Mouse (Mus musculus): ENCODE results near the gene Kdm6b. TPM values are rescaled to one million over a fixed set of nuclear protein-coding genes. Genes with fewer than 3 reads are reported as not detected.

The Kdm6b gene
- polyA plus RNA-seq, 1 experiment from 2014 or later: 52.8 TPM

GRCm38 (mm10) chr11:69432640-69432982 lies 19.1 kb upstream of the Kdm6b start:
- H3K9me3 ChIP-seq (ENCODE audit: control insufficient read depth, low read length): no peaks in the 10 kb centered on the region
- ATAC-seq: no peak
- no peak overlapping the region for H3K9ac ChIP-seq (replicated peaks; ENCODE audit: low read depth, low read length)
- WGBS: 76% methylated on average over 11 of the region's 11 CpGs
- H3K36me3 ChIP-seq (ENCODE audit: control insufficient read depth, insufficient read depth): no peaks in the 10 kb centered on the region
- no peak overlapping the region for H3K27ac ChIP-seq (ENCODE audit: low read length)
- no peak overlapping the region for H3K4me2 ChIP-seq (ENCODE audit: low read length)
- H3K4me1 ChIP-seq (replicated peaks; ENCODE audit: control insufficient read depth, insufficient read depth, low read length): peaks cover 4% of the 10 kb centered on the region
- no peak overlapping the region for H3K4me3 ChIP-seq (replicated peaks; ENCODE audit: low read length)
- H3K27me3 ChIP-seq (replicated peaks; ENCODE audit: control insufficient read depth, insufficient read depth, low read length): no peaks in the 10 kb centered on the region

GRCm38 (mm10) chr11:69431829-69432639 lies 18.6 kb upstream of the Kdm6b start:
- ATAC-seq: peak; percentile 85
- Histone ChIP-seq H3K9ac (replicated peaks; ENCODE audit: low read depth, low read length) (no peak overlapping the region), H3K4me2 (ENCODE audit: low read length) (peak overlapping the region; percentile 29; the same call in 1 of the 2 replicates), H3K27ac (ENCODE audit: low read length) (no peak overlapping the region), H3K4me3 (replicated peaks; ENCODE audit: low read length) (no peak overlapping the region), H3K4me1 (replicated peaks; ENCODE audit: control insufficient read depth, insufficient read depth, low read length) (peaks cover 4% of the 10 kb centered on the region), H3K9me3 (ENCODE audit: control insufficient read depth, low read length) (no peaks in the 10 kb centered on the region), H3K27me3 (replicated peaks; ENCODE audit: control insufficient read depth, insufficient read depth, low read length) (no peaks in the 10 kb centered on the region), H3K36me3 (ENCODE audit: control insufficient read depth, insufficient read depth) (no peaks in the 10 kb centered on the region)
- WGBS: 34% methylated on average over 11 of the region's 11 CpGs

DNA sequence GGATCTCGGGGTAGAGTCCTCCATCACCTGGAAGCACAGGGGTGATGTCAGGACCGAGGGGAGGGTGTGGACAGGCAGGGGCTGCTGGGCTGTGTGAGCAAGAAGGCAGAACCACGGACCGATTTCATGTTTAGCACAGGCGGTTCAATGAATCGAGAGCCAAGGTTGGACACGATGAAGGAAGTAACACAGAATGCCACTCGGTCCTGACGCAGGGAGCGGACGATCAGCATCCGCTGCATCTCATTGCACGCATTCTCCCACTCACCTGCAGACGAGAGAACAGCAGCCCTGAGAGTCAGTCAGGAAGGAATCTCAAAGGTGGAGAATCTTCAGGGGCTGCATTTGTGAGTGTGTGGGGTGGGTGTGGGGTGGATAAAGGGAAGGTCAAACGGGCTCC lies 17.2 kb upstream of the Kdm6b start:
- Histone ChIP-seq H3K4me1 (replicated peaks; ENCODE audit: control insufficient read depth, insufficient read depth, low read length) (peaks cover 4% of the 10 kb centered on the region), H3K27me3 (replicated peaks; ENCODE audit: control insufficient read depth, insufficient read depth, low read length) (no peaks in the 10 kb centered on the region), H3K4me2 (ENCODE audit: low read length) (no peak overlapping the region), H3K9me3 (ENCODE audit: control insufficient read depth, low read length) (no peaks in the 10 kb centered on the region), H3K36me3 (ENCODE audit: control insufficient read depth, insufficient read depth) (no peaks in the 10 kb centered on the region), H3K27ac (ENCODE audit: low read length) (no peak overlapping the region), H3K9ac (replicated peaks; ENCODE audit: low read depth, low read length) (no peak overlapping the region), H3K4me3 (replicated peaks; ENCODE audit: low read length) (no peak overlapping the region)
- no peak for ATAC-seq
- WGBS: 91% methylated on average over 15 of the region's 15 CpGs

GRCm38 (mm10) chr11:69429313-69429712 lies 15.8 kb upstream of the Kdm6b start:
- H3K9me3 ChIP-seq (ENCODE audit: control insufficient read depth, low read length): no peaks in the 10 kb centered on the region
- H3K9ac ChIP-seq (replicated peaks; ENCODE audit: low read depth, low read length): no peak overlapping the region
- WGBS: 54% methylated on average over 2 of the region's 2 CpGs
- H3K27me3 ChIP-seq (replicated peaks; ENCODE audit: control insufficient read depth, insufficient read depth, low read length): no peaks in the 10 kb centered on the region
- H3K4me3 ChIP-seq (replicated peaks; ENCODE audit: low read length): no peak overlapping the region
- peaks cover 4% of the 10 kb centered on the region for H3K4me1 ChIP-seq (replicated peaks; ENCODE audit: control insufficient read depth, insufficient read depth, low read length)
- no peak overlapping the region for H3K4me2 ChIP-seq (ENCODE audit: low read length)
- ATAC-seq: no peak
- no peaks in the 10 kb centered on the region for H3K36me3 ChIP-seq (ENCODE audit: control insufficient read depth, insufficient read depth)
- no peak overlapping the region for H3K27ac ChIP-seq (ENCODE audit: low read length)

- no peaks in the 10 kb centered on the region for H3K36me3 ChIP-seq (ENCODE audit: control insufficient read depth, insufficient read depth)
- H3K4me2 ChIP-seq (ENCODE audit: low read length): no peak overlapping the region
- H3K4me3 ChIP-seq (replicated peaks; ENCODE audit: low read length): no peak overlapping the region
- H3K9me3 ChIP-seq (ENCODE audit: control insufficient read depth, low read length): no peaks in the 10 kb centered on the region
- 24% methylated on average over 4 of the region's 4 CpGs for WGBS
- H3K9ac ChIP-seq (replicated peaks; ENCODE audit: low read depth, low read length): no peak overlapping the region
- peaks cover 4% of the 10 kb centered on the region for H3K4me1 ChIP-seq (replicated peaks; ENCODE audit: control insufficient read depth, insufficient read depth, low read length)
- no peaks in the 10 kb centered on the region for H3K27me3 ChIP-seq (replicated peaks; ENCODE audit: control insufficient read depth, insufficient read depth, low read length)
- ATAC-seq: no peak
- H3K27ac ChIP-seq (ENCODE audit: low read length): no peak overlapping the region
Measured at GRCm38 (mm10) chr11:69428751-69429150, 15.3 kb upstream of the Kdm6b start.

GRCm38 (mm10) chr11:69426246-69426645 lies 12.8 kb upstream of the Kdm6b start:
- Histone ChIP-seq H3K4me2 (ENCODE audit: low read length) (no peak overlapping the region), H3K9ac (replicated peaks; ENCODE audit: low read depth, low read length) (no peak overlapping the region), H3K9me3 (ENCODE audit: control insufficient read depth, low read length) (no peaks in the 10 kb centered on the region), H3K4me3 (replicated peaks; ENCODE audit: low read length) (no peak overlapping the region), H3K36me3 (ENCODE audit: control insufficient read depth, insufficient read depth) (no peaks in the 10 kb centered on the region), H3K27me3 (replicated peaks; ENCODE audit: control insufficient read depth, insufficient read depth, low read length) (peaks cover 10% of the 10 kb centered on the region), H3K4me1 (replicated peaks; ENCODE audit: control insufficient read depth, insufficient read depth, low read length) (no peaks in the 10 kb centered on the region; the same call in 1 of the 2 replicates), H3K27ac (ENCODE audit: low read length) (no peak overlapping the region)
- ATAC-seq: no peak
- WGBS: 73% methylated on average over 2 of the region's 2 CpGs

GRCm38 (mm10) chr11:69423885-69424284 lies 10.4 kb upstream of the Kdm6b start:
- Histone ChIP-seq H3K9ac (replicated peaks; ENCODE audit: low read depth, low read length) (no peak overlapping the region), H3K27me3 (replicated peaks; ENCODE audit: control insufficient read depth, insufficient read depth, low read length) (peaks cover 10% of the 10 kb centered on the region), H3K4me2 (ENCODE audit: low read length) (no peak overlapping the region), H3K27ac (ENCODE audit: low read length) (no peak overlapping the region), H3K4me3 (replicated peaks; ENCODE audit: low read length) (no peak overlapping the region), H3K36me3 (ENCODE audit: control insufficient read depth, insufficient read depth) (no peaks in the 10 kb centered on the region), H3K4me1 (replicated peaks; ENCODE audit: control insufficient read depth, insufficient read depth, low read length) (peaks cover 17% of the 10 kb centered on the region), H3K9me3 (ENCODE audit: control insufficient read depth, low read length) (no peaks in the 10 kb centered on the region)
- ATAC-seq: no peak
- 88% methylated on average over 6 of the region's 6 CpGs for WGBS

DNA sequence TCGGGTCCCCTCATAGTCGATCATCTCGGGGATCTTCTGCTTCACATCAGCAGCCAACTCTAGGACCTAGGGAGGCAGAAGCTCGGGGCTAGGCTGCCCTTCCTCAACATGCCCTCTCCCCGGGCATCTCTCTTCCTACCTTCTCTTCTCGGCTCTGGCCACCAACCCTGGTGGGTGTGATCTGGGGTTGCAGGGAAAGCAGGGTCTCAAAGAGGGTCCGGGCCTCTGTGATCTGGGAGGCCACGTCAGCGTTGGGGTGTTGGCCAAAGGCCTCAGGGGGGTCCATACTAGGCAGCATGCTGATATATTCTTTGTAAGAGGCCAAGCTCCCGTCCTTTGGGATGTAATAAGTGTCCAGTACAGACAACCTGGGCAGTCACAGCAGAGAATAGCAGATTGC lies 9.4 kb upstream of the Kdm6b start:
- H3K27me3 ChIP-seq (replicated peaks; ENCODE audit: control insufficient read depth, insufficient read depth, low read length): peaks cover 10% of the 10 kb centered on the region
- WGBS: 91% methylated on average over 10 of the region's 10 CpGs

DNA sequence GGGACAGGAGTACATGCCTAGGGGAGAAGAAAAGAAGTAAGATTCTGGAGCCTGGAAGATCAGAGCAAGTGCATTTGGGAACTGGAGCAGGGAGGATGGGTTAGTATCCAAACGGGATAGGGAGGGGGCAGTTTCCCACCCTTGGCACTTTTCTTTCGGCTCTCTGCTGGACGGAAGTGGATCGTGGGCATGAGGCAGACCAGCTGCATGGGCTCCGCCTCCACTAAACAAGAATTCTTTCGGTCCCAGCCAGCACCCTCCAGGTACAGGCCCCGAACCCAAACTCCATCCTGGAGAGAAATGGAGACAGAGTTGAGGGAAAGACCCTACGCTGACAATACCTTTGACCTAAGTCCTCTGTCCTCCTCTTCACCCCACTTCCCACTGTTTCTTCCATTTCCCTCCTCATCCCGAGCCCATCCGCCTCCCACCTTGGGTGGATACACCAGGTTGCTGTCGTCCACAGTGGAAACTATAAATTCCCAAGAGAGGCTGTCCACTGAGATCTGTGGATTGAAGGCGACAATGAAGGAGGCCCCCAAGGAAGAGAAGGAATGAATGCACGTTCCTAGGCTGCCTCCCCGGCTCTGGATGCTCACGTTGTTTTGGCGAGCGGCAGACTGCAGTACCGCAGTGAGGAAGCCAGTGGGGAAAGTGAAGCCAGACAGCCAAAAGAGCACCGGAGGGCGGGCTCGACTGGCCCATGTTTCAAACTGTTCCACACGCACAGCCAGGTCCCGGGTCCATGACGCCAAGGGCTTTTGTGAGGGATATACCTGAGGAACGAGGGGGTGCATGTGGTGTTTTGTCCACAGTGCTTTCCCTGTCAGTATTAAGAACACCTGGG lies 7.9 kb upstream of the Kdm6b start:
- H3K4me1 ChIP-seq (replicated peaks; ENCODE audit: control insufficient read depth, insufficient read depth, low read length): peaks cover 31% of the 10 kb centered on the region
- no peak overlapping the region for H3K27ac ChIP-seq (ENCODE audit: low read length)
- WGBS: 11% methylated on average over 25 of the region's 25 CpGs
- no peak overlapping the region for H3K4me2 ChIP-seq (ENCODE audit: low read length)
- no peak overlapping the region for H3K4me3 ChIP-seq (replicated peaks; ENCODE audit: low read length)
- no peaks in the 10 kb centered on the region for H3K36me3 ChIP-seq (ENCODE audit: control insufficient read depth, insufficient read depth)
- no peak overlapping the region for H3K9ac ChIP-seq (replicated peaks; ENCODE audit: low read depth, low read length)
- no peaks in the 10 kb centered on the region for H3K9me3 ChIP-seq (ENCODE audit: control insufficient read depth, low read length)
- peaks cover 10% of the 10 kb centered on the region for H3K27me3 ChIP-seq (replicated peaks; ENCODE audit: control insufficient read depth, insufficient read depth, low read length)
- no peak for ATAC-seq

More for the DNA sequence above, 9.4 kb upstream of the Kdm6b start:
- no peak overlapping the region for H3K4me2 ChIP-seq (ENCODE audit: low read length)
- no peaks in the 10 kb centered on the region for H3K36me3 ChIP-seq (ENCODE audit: control insufficient read depth, insufficient read depth)
- H3K9me3 ChIP-seq (ENCODE audit: control insufficient read depth, low read length): no peaks in the 10 kb centered on the region
- H3K4me1 ChIP-seq (replicated peaks; ENCODE audit: control insufficient read depth, insufficient read depth, low read length): peaks cover 18% of the 10 kb centered on the region
- H3K4me3 ChIP-seq (replicated peaks; ENCODE audit: low read length): no peak overlapping the region
- H3K27ac ChIP-seq (ENCODE audit: low read length): no peak overlapping the region
- no peak overlapping the region for H3K9ac ChIP-seq (replicated peaks; ENCODE audit: low read depth, low read length)
- ATAC-seq: no peak

All from forebrain, embryonic 16.5 days (tissue).